Mouse (Mus musculus) testis, adult 2 months (tissue): Measurements from ENCODE around the gene Hp. TPM values are rescaled to one million over a fixed set of nuclear protein-coding genes. Genes with fewer than 3 reads are reported as not detected.
A peak's percentile ranks its signal among the peaks of the same experiment; 100 is the strongest.

ENCODE experiments used
- H3K27ac ChIP-seq: fragments of 200-500 bp; 2 replicates; pipeline ENCODE4 v1.5.1; 2012; ENCODE audit warnings: low read depth, low read length; ENCODE audit not compliant: control insufficient read depth, insufficient read depth
- H3K27me3 ChIP-seq: fragments of 200-500 bp; 2 replicates; pipeline ENCODE4 v1.6.1; 2012; ENCODE audit warnings: mild to moderate bottlenecking, low read length, moderate library complexity; ENCODE audit not compliant: control insufficient read depth, insufficient read depth
- H3K36me3 ChIP-seq: fragments of 200-500 bp; 2 replicates; pipeline ENCODE4 v1.6.1; 2012; ENCODE audit warnings: mild to moderate bottlenecking, low read length; ENCODE audit not compliant: control insufficient read depth, insufficient read depth
- H3K4me1 ChIP-seq: fragments of 200-500 bp; 2 replicates; pipeline ENCODE4 v1.6.1; 2012; ENCODE audit warnings: low read length; ENCODE audit not compliant: control insufficient read depth, insufficient read depth
- H3K4me3 ChIP-seq: fragments of 200-500 bp; 2 replicates; pipeline ENCODE4 v1.5.1; 2012; ENCODE audit warnings: low read depth, mild to moderate bottlenecking, low read length, moderate library complexity, mixed read lengths; ENCODE audit not compliant: control insufficient read depth
- CTCF ChIP-seq: fragments of 200-500 bp; IDR thresholded peaks from 2 replicates; pipeline ENCODE4 v1.5.1; 2012; ENCODE audit warnings: low read depth, mild to moderate bottlenecking, inconsistent platforms, low read length, moderate library complexity; ENCODE audit not compliant: control insufficient read depth, insufficient read depth, insufficient replicate concordance
- POLR2A ChIP-seq: fragments of 200-500 bp; IDR thresholded peaks from 2 replicates; pipeline ENCODE4 v1.6.1; 2012; ENCODE audit warnings: low read depth, mild to moderate bottlenecking, inconsistent platforms, low read length, moderate library complexity; ENCODE audit not compliant: control insufficient read depth
- polyA plus RNA-seq: library from polyadenylated mRNA; depleted of rRNA; stranded (reverse); fragments of >200 nt; gene quantifications from 2 replicates; pipeline ENCODE4 v1.2.3, GENCODE M21; 2012

The Hp gene
- polyA plus RNA-seq, 1 experiment, result 4.6 TPM

- H3K27ac ChIP-seq, result no peak overlapping the region
- H3K36me3 ChIP-seq, result no peaks in the 10 kb centered on the region
- H3K4me3 ChIP-seq, result no peak overlapping the region
- TF ChIP-seq POLR2A (no peak), CTCF (no peak)
- H3K4me1 ChIP-seq, result no peaks in the 10 kb centered on the region
- no peaks in the 10 kb centered on the region for H3K27me3 ChIP-seq
Observed at GRCm38 (mm10) chr8:109584830-109585229, 5.9 kb upstream of the Hp start.

GRCm38 (mm10) chr8:109584293-109584692 is 5.3 kb upstream of the Hp start:
- TF ChIP-seq CTCF (no peak), POLR2A (no peak)
- no peaks in the 10 kb centered on the region for H3K4me1 ChIP-seq
- no peaks in the 10 kb centered on the region for H3K27me3 ChIP-seq
- H3K4me3 ChIP-seq, result no peak overlapping the region
- no peaks in the 10 kb centered on the region for H3K36me3 ChIP-seq
- H3K27ac ChIP-seq, result no peak overlapping the region

- peaks cover 1% of the 10 kb centered on the region; the same call in 1 of the 2 replicates for H3K36me3 ChIP-seq
- no peak overlapping the region for H3K27ac ChIP-seq
- TF ChIP-seq POLR2A (no peak), CTCF (no peak)
- no peaks in the 10 kb centered on the region for H3K4me1 ChIP-seq
- H3K4me3 ChIP-seq, result no peak overlapping the region
- no peaks in the 10 kb centered on the region for H3K27me3 ChIP-seq
Observed at GRCm38 (mm10) chr8:109576311-109576710, 2.7 kb downstream of the Hp start.

- TF ChIP-seq POLR2A (no peak), CTCF (no peak)
- peaks cover 3% of the 10 kb centered on the region; the same call in 1 of the 2 replicates for H3K4me1 ChIP-seq
Observed at GRCm38 (mm10) chr8:109571139-109571538, 7.8 kb downstream of the Hp start.

GRCm38 (mm10) chr8:109565498-109566333 is 13.3 kb downstream of the Hp start, which contains the start of the genes Dhx38 and Txnl4b:
TSS of gene Dhx38 (minus strand) at chr8:109565861.
TSS of gene Txnl4b (plus strand) at chr8:109565892.
- H3K27me3 ChIP-seq, result no peaks in the 10 kb centered on the region
- H3K36me3 ChIP-seq, result no peaks in the 10 kb centered on the region; the same call in 1 of the 2 replicates
- TF ChIP-seq CTCF (no peak), POLR2A (peak; percentile 75)
- peaks cover 3% of the 10 kb centered on the region; the same call in 1 of the 2 replicates for H3K4me1 ChIP-seq
- peak within 1 kb of the TSS; percentile 98 for H3K27ac ChIP-seq
- H3K4me3 ChIP-seq, result peak within 1 kb of the TSS; percentile 100

More at GRCm38 (mm10) chr8:109571139-109571538, 7.8 kb downstream of the Hp start:
- Histone ChIP-seq H3K27me3 (no peaks in the 10 kb centered on the region), H3K27ac (no peak overlapping the region), H3K36me3 (peaks cover 1% of the 10 kb centered on the region; the same call in 1 of the 2 replicates), H3K4me3 (no peak overlapping the region)

- no peaks in the 10 kb centered on the region for H3K27me3 ChIP-seq
- no peak for TF ChIP-seq POLR2A
- no peak for TF ChIP-seq CTCF
- no peak overlapping the region for H3K27ac ChIP-seq
- no peaks in the 10 kb centered on the region; the same call in 1 of the 2 replicates for H3K36me3 ChIP-seq
- peak overlapping the region; percentile 100 for H3K4me3 ChIP-seq
- H3K4me1 ChIP-seq, result peaks cover 3% of the 10 kb centered on the region; the same call in 1 of the 2 replicates
Observed at GRCm38 (mm10) chr8:109564766-109565165, 14.2 kb downstream of the Hp start.

GRCm38 (mm10) chr8:109563881-109564280 is 15.1 kb downstream of the Hp start:
- no peak overlapping the region for H3K27ac ChIP-seq
- H3K27me3 ChIP-seq, result no peaks in the 10 kb centered on the region
- TF ChIP-seq POLR2A (no peak), CTCF (no peak)
- H3K4me1 ChIP-seq, result peaks cover 3% of the 10 kb centered on the region; the same call in 1 of the 2 replicates
- H3K4me3 ChIP-seq, result no peak overlapping the region
- H3K36me3 ChIP-seq, result peaks cover 2% of the 10 kb centered on the region

GRCm38 (mm10) chr8:109551663-109552062 is 27.3 kb downstream of the Hp start:
- H3K27ac ChIP-seq, result no peak overlapping the region
- TF ChIP-seq CTCF (peak; percentile 47; the same call in 1 of the 2 replicates), POLR2A (no peak)
- H3K4me1 ChIP-seq, result no peaks in the 10 kb centered on the region
- H3K27me3 ChIP-seq, result no peaks in the 10 kb centered on the region
- no peak overlapping the region for H3K4me3 ChIP-seq
- H3K36me3 ChIP-seq, result peaks cover 2% of the 10 kb centered on the region
